Mouse (Mus musculus): ENCODE measurements around the gene Itga6. TPM values are rescaled to one million over a fixed set of nuclear protein-coding genes. Genes with fewer than 3 reads are reported as not detected.

The Itga6 gene
- total and polyA plus RNA-seq, 2 experiments = 2.4 to 5.1 TPM

- Histone ChIP-seq H3K4me3 (ENCODE audit: insufficient read depth, low read depth, low read length) (no peak overlapping the region), H3K79me2 (ENCODE audit: control insufficient read depth, insufficient read depth, low read length) (no peaks in the 10 kb centered on the region), H3K36me3 (ENCODE audit: control insufficient read depth, insufficient read depth, low read length) (no peaks in the 10 kb centered on the region), H3K27me3 (ENCODE audit: control insufficient read depth, insufficient read depth, low read length) (no peaks in the 10 kb centered on the region), H3K4me1 (ENCODE audit: control insufficient read depth, insufficient read depth, low read length) (no peaks in the 10 kb centered on the region), H3K27ac (replicated peaks; ENCODE audit: insufficient read depth, low read depth, low read length) (no peak overlapping the region), H3K9ac (ENCODE audit: low read depth, low read length) (no peak overlapping the region)
- no peak for TF ChIP-seq CTCF (IDR thresholded peaks at IDR 0.05; ENCODE audit: low read depth, low read length)
- no peak for TF ChIP-seq POLR2A (IDR thresholded peaks at IDR 0.05; ENCODE audit: extremely low read depth, insufficient read depth, low read length)
- no peak for DNase-seq (ENCODE audit: extremely low read depth, low read depth, low spot score)
- 91% methylated on average over 13 of the region's 13 CpGs for WGBS
These were observed 78.7 kb downstream of the Itga6 start for GRCm38 (mm10) chr2:71824146-71824545.

- H3K27me3 ChIP-seq (ENCODE audit: control insufficient read depth, insufficient read depth, low read length) = no peaks in the 10 kb centered on the region
- H3K4me1 ChIP-seq (ENCODE audit: control insufficient read depth, insufficient read depth, low read length) = no peaks in the 10 kb centered on the region
- H3K4me3 ChIP-seq (ENCODE audit: insufficient read depth, low read depth, low read length) = no peak overlapping the region
- H3K36me3 ChIP-seq (ENCODE audit: control insufficient read depth, insufficient read depth, low read length) = no peaks in the 10 kb centered on the region
- H3K79me2 ChIP-seq (ENCODE audit: control insufficient read depth, insufficient read depth, low read length) = no peaks in the 10 kb centered on the region
- 87% methylated on average over 13 of the region's 13 CpGs for WGBS
- H3K9ac ChIP-seq (ENCODE audit: low read depth, low read length) = no peak overlapping the region
- no peak overlapping the region for H3K27ac ChIP-seq (replicated peaks; ENCODE audit: insufficient read depth, low read depth, low read length)
- TF ChIP-seq CTCF (IDR thresholded peaks at IDR 0.05; ENCODE audit: low read depth, low read length) = no peak
- no peak for TF ChIP-seq POLR2A (IDR thresholded peaks at IDR 0.05; ENCODE audit: extremely low read depth, insufficient read depth, low read length)
- no peak for DNase-seq (ENCODE audit: extremely low read depth, low read depth, low spot score)
These were observed 82.3 kb downstream of the Itga6 start for GRCm38 (mm10) chr2:71827711-71828110.

- no peak overlapping the region for H3K27ac ChIP-seq (replicated peaks; ENCODE audit: insufficient read depth, low read depth, low read length)
- no peaks in the 10 kb centered on the region for H3K4me1 ChIP-seq (ENCODE audit: control insufficient read depth, insufficient read depth, low read length)
- no peak overlapping the region for H3K9ac ChIP-seq (ENCODE audit: low read depth, low read length)
- 92% methylated on average over 11 of the region's 11 CpGs for WGBS
- no peak overlapping the region for H3K4me3 ChIP-seq (ENCODE audit: insufficient read depth, low read depth, low read length)
- no peaks in the 10 kb centered on the region for H3K27me3 ChIP-seq (ENCODE audit: control insufficient read depth, insufficient read depth, low read length)
- no peak for DNase-seq (ENCODE audit: extremely low read depth, low read depth, low spot score)
- no peaks in the 10 kb centered on the region for H3K36me3 ChIP-seq (ENCODE audit: control insufficient read depth, insufficient read depth, low read length)
- no peaks in the 10 kb centered on the region for H3K79me2 ChIP-seq (ENCODE audit: control insufficient read depth, insufficient read depth, low read length)
- TF ChIP-seq CTCF (IDR thresholded peaks at IDR 0.05; ENCODE audit: low read depth, low read length) (no peak), POLR2A (IDR thresholded peaks at IDR 0.05; ENCODE audit: extremely low read depth, insufficient read depth, low read length) (no peak)
These were observed 83.5 kb downstream of the Itga6 start for GRCm38 (mm10) chr2:71828928-71829327.

- Histone ChIP-seq H3K4me3 (ENCODE audit: insufficient read depth, low read depth, low read length) (no peak overlapping the region), H3K9ac (ENCODE audit: low read depth, low read length) (no peak overlapping the region), H3K4me1 (ENCODE audit: control insufficient read depth, insufficient read depth, low read length) (no peaks in the 10 kb centered on the region), H3K36me3 (ENCODE audit: control insufficient read depth, insufficient read depth, low read length) (no peaks in the 10 kb centered on the region), H3K27ac (replicated peaks; ENCODE audit: insufficient read depth, low read depth, low read length) (no peak overlapping the region), H3K27me3 (ENCODE audit: control insufficient read depth, insufficient read depth, low read length) (no peaks in the 10 kb centered on the region), H3K79me2 (ENCODE audit: control insufficient read depth, insufficient read depth, low read length) (no peaks in the 10 kb centered on the region)
- no peak for DNase-seq (ENCODE audit: extremely low read depth, low read depth, low spot score)
- TF ChIP-seq CTCF (IDR thresholded peaks at IDR 0.05; ENCODE audit: low read depth, low read length) (no peak), POLR2A (IDR thresholded peaks at IDR 0.05; ENCODE audit: extremely low read depth, insufficient read depth, low read length) (no peak)
- WGBS = 86% methylated on average over 6 of the region's 6 CpGs
These were observed 88.2 kb downstream of the Itga6 start for GRCm38 (mm10) chr2:71833626-71834025.

GRCm38 (mm10) chr2:71834371-71834770 is 89.0 kb downstream of the Itga6 start:
- WGBS = 84% methylated on average over 7 of the region's 7 CpGs
- no peak for DNase-seq (ENCODE audit: extremely low read depth, low read depth, low spot score)
- Histone ChIP-seq H3K36me3 (ENCODE audit: control insufficient read depth, insufficient read depth, low read length) (no peaks in the 10 kb centered on the region), H3K9ac (ENCODE audit: low read depth, low read length) (no peak overlapping the region), H3K79me2 (ENCODE audit: control insufficient read depth, insufficient read depth, low read length) (no peaks in the 10 kb centered on the region), H3K27ac (replicated peaks; ENCODE audit: insufficient read depth, low read depth, low read length) (no peak overlapping the region), H3K27me3 (ENCODE audit: control insufficient read depth, insufficient read depth, low read length) (no peaks in the 10 kb centered on the region), H3K4me3 (ENCODE audit: insufficient read depth, low read depth, low read length) (no peak overlapping the region), H3K4me1 (ENCODE audit: control insufficient read depth, insufficient read depth, low read length) (no peaks in the 10 kb centered on the region)
- TF ChIP-seq POLR2A (IDR thresholded peaks at IDR 0.05; ENCODE audit: extremely low read depth, insufficient read depth, low read length) (no peak), CTCF (IDR thresholded peaks at IDR 0.05; ENCODE audit: low read depth, low read length) (no peak)

- no peak overlapping the region for H3K4me3 ChIP-seq (ENCODE audit: insufficient read depth, low read depth, low read length)
- H3K79me2 ChIP-seq (ENCODE audit: control insufficient read depth, insufficient read depth, low read length) = no peaks in the 10 kb centered on the region
- TF ChIP-seq POLR2A (IDR thresholded peaks at IDR 0.05; ENCODE audit: extremely low read depth, insufficient read depth, low read length) (no peak), CTCF (IDR thresholded peaks at IDR 0.05; ENCODE audit: low read depth, low read length) (no peak)
- DNase-seq (ENCODE audit: extremely low read depth, low read depth, low spot score) = no peak
- 93% methylated on average over 8 of the region's 8 CpGs for WGBS
- no peaks in the 10 kb centered on the region for H3K36me3 ChIP-seq (ENCODE audit: control insufficient read depth, insufficient read depth, low read length)
- no peak overlapping the region for H3K9ac ChIP-seq (ENCODE audit: low read depth, low read length)
- no peaks in the 10 kb centered on the region for H3K27me3 ChIP-seq (ENCODE audit: control insufficient read depth, insufficient read depth, low read length)
- no peaks in the 10 kb centered on the region for H3K4me1 ChIP-seq (ENCODE audit: control insufficient read depth, insufficient read depth, low read length)
- H3K27ac ChIP-seq (replicated peaks; ENCODE audit: insufficient read depth, low read depth, low read length) = no peak overlapping the region
These were observed 90.1 kb downstream of the Itga6 start for GRCm38 (mm10) chr2:71835556-71835955.
